Mouse (Mus musculus): Measurements from ENCODE around the gene Coasy.

Gene Coasy

DNA sequence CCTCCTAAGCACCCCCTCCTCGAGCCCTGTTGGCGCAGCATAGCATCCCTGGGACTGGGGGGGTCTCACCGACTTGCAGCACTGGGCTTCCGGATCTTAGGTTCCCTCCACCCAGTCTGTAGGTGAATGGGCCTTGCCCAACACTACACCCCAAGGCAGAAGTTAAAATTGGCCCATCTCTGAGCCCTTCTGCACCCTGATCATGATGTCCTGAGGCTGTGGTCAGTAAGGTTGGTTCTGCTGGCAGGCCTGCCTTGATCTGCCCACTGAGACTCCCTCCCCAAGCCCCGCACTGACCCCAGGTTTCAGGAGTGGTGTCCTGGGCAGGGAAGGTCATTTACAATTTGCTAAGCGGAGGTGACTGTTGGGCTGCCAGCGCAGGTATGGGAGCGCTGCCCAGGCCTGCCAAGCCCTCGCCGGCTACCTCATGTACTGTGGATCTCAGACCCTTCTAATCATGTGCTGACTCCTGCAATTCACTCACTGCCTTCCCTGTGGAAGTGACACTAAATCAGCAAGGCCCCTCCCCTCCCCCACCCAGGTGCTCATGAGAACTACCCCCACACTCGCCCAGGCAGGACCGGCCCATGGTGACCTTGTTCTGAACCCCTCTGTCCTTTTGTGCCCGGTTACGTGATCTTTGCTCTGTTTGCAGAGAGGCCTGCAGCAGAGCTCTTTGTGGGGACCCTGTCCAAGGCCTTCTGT is 19.2 kb upstream of the Coasy start:
- DNase-seq (ENCODE audit: low spot score in 2 of 2): no peak

DNA sequence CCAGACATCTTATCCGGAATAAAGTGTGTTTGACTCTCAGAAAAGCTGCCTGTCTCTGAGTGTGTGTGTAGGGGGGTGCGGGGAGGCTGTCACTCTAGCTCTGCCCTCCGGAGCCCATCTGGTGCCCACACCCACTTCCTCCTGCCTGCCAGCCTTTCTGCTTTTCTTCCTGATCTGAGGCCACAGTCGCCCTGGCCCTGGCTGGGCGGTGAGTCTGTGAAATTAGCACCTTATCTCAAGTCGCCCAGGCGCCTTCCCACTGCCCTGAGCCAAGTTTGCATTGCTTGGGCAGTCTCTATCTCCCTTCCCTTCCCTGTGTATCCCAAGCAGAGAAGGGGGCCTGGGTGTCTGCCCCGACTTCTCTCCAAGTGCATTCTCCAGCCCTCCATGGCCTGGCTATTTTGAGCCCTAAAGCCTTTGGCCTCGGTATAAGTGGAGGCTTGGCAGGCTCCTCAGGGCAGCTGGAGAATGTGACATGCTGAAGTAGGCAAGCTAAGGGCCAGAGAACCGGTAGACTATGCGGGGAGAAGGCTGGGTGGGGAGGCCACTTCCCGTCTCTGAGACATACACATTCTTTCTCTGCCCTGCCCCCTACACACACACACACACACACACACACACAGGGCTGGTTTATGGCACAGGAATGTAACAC is 18.6 kb upstream of the Coasy start:
- DNase-seq (ENCODE audit: low spot score in 2 of 2): peak; percentile 79 to 93

DNA sequence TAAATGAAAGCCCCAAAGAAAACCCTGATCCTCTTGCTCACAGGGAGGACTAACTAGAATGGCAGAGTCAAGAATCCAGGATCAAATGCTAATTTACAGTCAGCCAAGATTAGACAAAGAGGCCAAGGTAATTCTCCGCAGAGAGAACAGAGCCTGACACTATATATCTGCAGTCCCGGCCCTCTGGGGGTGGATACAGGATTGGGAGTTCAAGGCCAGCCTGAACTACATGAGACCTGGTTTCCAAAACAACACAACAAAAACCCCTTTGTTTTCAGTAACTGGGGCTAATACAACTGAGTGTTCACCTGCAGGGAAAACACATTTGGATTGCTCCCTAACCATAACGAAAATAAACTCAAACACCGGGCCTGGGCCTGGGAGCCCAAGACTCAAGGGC is 17.9 kb upstream of the Coasy start:
- peak in 1 of 2 experiments; percentile 46 for DNase-seq (ENCODE audit: low spot score in 2 of 2)

DNA sequence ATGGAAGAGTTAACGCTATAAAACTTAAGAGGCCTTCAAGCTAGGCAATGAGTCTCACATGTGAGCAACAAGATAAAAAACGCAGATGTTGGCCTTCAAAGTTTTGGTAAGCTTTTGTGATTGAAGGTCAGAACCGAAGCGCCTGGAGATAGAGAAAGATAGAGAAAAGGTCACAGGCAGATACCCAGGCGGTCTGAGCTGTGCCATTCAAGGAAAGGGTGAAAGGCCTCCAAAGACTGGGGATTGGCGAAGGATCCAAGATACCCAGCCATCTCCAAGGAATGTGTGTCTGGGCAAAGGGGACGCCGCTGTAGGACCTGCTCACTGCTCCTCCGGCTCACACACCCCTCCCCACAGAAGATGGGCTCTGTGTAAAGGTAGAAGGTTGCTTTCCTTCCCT is 17.4 kb upstream of the Coasy start:
- no peak for DNase-seq (ENCODE audit: low spot score in 2 of 2)

DNA sequence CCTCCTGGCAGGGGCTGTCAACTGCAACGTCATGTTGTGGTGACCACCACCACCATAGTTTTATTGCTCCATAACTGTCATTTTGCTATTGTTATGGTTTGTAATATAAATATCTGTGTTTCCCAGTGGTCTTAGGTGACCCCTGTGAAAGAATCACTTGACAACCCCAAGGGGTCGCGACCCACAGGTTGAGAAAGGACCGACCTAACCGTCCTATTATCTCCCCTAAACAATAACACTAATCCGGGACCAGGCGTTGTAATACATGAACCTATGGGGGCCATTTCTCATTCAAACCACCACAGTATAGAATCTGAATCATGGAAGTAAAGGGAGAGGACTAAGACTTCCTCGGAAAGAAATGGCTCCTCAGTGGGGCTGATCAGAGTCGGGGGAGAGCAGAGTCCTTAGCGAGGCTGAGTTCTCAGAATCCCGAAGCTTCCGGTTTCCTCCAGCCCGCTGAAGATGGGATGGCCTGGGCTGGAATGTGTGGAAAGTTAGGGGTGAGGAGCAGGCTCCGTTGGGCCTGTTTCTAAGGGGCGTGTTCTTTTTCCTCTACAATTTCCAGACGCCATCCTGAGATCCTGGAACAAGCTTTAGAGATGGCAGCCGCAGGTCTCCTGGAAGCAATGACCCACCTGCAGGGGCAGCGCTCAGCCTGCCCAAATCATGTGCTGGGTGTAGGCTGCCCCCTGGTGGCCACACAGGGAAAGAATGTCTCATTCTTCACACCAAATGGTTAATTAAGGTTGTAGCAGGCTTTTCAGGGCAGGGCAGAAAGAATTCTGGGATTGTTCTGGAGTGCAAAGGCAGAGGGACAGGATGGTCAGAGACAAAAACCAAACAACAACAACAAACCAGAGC is 15.6 kb upstream of the Coasy start:
- peak; percentile 87 to 91 for DNase-seq (ENCODE audit: low spot score in 2 of 2)

DNA sequence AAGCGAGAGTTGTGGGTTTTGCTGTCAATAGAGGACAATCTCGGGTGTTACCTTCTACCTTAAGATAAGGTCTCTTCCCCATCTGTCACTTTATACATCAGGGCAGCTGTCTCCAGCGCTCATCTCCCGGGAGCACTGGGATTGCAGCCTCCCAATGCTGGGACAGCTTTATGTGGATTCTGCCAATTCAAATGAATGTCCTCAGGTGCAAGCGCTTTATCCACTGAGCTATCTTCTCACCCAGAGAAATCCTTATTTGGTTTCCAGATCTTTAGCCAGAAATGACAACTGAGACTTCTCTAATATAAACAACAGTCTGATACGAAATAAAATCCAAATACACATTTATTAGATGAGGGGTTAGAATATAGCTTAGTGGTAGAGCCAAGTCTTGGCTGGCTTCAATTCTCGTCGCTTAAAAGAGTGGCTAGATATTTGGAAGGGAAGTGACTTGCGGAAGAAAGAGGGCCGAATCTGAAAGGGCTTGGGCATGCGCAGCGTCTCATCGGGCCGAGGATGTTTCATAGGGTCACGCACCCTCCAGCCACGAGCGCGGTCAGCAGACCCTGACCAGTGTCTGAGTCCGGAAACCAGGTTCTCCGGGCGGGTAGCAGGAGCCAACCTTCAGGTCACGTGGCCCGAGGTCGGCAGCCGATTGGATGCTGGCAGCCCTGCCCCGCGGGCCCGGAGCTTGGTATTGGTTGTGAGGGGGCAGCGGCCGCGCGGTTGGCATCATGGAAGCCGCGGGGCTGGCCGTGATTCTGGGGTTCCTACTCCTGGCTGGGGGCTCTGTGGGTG is 12.8 kb upstream of the Coasy start, which contains the start of gene Naglu:
Gene Naglu, plus strand, starts transcription at position 622 of the 798 bp plus-strand sequence.
- peak; percentile 91 to 97 for DNase-seq (ENCODE audit: low spot score in 2 of 2)

DNA sequence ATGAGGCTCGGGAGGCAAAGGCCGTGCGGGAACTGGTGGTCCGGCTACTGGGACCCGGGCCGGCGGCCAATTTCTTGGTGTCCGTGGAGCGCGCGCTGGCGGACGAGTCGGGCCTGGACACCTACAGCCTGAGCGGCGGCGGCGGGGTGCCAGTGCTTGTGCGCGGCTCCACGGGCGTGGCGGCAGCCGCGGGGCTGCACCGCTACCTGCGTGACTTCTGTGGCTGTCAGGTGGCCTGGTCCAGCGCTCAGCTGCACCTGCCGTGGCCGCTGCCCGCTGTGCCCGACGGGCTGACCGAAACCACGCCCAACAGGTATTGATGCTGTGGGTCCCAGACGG is 12.2 kb upstream of the Coasy start:
- no peak for DNase-seq (ENCODE audit: low spot score in 2 of 2)

DNA sequence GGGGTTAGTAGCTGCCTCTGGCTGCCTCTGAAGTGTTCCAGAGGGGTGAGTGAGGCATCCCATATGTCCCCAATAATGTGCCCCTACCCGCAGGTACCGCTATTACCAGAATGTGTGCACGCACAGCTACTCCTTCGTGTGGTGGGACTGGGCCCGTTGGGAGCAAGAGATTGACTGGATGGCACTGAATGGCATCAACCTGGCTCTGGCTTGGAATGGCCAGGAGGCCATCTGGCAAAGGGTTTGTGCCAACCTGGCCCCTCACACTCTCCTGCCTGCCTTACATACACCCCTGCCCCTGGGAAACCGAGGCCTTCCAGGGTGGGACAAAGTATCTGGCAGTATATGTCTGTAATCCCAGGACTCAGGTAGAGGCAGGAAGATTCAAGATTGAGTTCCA is 11.4 kb upstream of the Coasy start:
- DNase-seq (ENCODE audit: low spot score in 2 of 2): no peak

DNA sequence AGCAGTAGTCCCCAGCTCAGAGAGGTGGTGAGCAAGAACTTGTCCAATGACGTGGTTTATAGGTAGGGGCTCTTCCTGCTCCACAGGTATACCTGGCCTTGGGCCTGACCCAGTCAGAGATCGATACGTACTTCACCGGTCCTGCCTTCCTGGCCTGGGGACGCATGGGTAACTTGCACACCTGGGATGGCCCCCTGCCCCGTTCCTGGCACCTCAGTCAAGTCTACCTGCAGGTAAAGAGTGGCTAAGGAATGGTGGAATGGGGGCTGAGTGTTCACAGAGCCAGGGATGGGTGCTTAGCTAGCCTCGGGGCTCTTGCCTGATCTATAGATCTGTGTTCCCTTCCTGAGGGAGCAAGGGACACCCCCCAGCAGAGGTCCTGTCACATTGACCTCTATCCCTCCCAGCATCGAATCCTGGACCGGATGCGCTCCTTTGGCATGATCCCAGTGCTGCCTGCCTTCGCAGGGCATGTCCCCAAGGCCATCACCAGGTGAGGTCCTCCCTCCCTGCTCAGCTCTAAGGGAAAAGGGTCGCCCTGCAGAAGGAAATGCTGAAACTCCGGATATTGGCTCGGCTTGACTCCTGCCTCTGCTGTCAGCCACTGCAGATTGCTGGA is 10.4 kb upstream of the Coasy start:
- no peak for DNase-seq (ENCODE audit: low spot score in 2 of 2)

DNA sequence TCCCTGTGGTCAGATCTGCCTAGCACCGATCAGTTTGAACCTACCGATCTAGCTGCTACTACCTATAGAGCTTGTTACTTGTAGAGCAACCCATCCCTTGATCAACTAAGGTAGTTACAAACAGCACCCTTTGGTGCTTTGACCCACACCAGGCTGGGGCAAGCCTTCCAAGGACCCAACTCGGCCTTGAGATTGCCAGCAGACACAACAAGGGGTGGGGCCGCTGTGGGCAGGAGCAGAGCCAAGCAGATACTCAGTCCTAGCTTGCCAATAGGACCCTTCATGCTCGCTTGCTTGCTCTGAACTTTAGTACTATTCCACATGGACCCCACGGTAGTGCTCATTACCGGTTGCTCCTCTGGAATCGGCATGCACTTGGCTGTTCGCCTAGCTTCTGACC is 4.2 kb upstream of the Coasy start, which contains the start of gene Hsd17b1:
Gene Hsd17b1, plus strand, starts transcription at position 291 of the 400 bp plus-strand sequence.
- no peak for DNase-seq (ENCODE audit: low spot score in 2 of 2)

DNA sequence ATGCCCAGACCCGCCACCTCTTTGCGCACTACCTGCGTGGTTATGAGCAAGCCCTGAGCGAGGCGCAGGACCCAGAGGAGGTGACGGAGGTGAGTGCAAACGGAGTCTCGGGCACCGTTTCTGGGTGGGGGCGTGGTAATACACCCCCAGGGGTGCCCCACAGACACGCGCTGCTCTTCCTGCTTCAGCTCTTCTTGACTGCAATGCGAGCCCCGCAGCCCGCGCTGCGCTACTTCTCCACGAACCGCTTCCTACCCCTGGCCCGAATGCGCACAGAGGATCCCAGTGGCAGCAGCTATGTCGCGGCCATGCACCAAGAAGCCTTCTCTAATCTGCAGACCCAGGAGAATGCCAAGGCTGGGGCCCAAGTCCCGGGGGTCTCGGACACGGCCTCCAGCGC is 2.6 kb upstream of the Coasy start:
- DNase-seq (ENCODE audit: low spot score in 2 of 2): no peak

DNA sequence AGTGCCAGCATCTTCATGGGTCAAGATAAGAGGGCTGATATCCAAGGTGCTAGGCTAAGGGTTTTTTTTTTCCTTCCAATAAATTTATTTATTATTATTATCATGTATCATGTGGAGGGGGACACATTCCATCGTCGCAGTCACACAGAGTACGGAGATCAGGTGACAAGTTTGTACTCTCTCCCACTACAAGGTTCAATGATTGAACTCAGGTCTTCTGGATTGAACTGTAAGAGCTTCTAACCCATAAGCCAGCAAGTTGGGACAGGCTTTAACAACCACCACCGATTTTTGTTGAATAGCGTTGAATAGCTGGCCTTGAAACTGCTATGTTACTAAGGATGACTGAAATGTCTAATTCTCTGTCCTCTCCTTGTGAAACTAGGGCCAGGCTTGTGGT is 1.9 kb upstream of the Coasy start:
- DNase-seq (ENCODE audit: low spot score in 2 of 2): no peak

DNA sequence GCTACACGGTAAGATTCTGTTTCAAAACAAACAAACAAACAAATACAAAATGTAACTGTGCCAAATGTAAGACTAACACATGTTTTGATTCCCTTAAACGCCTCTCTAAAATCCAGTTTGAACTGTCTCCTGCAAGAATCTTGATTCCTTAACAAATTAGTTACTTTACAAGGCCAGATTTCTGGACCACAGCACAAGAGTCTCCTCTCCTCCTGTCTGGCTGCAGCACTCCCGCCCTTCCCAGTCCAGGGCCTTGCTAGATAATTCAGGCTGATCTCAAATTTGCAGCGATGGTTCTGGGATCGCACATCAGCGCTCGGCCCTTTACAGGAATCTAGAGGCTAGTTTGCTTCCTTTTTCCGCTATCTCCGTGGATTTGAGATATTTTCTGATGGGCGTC is 706 bp upstream of the Coasy start:
- DNase-seq (ENCODE audit: low spot score in 2 of 2): no peak

DNA sequence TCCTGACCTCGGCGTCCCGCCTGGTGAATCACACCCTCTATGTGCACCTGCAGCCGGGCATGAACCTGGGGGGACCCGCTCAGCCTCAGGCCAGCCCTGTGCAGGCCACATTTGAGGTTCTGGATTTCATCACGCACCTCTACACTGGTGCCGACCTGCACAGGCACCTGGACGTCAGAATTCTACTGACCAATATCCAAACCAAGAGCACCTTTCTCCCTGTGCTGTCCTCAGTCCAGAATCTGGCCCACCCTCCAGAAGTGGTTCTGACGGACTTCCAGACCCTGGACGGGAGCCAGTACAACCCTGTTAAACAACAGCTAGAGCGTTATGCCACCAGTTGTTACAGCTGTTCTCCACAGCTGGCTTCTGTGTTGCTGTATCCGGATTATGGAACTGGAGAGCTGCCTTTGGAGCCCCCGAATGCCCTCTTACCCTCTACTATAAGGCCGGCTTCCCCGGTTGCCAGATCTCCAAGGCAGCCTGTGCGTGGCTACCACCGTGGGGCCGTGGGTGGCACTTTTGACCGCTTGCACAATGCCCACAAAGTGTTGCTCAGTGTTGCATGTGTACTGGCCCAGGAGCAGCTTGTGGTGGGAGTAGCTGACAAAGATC is 825 bp downstream of the Coasy start:
- peak in 1 of 2 experiments; percentile 22 for DNase-seq (ENCODE audit: low spot score in 2 of 2)

DNA sequence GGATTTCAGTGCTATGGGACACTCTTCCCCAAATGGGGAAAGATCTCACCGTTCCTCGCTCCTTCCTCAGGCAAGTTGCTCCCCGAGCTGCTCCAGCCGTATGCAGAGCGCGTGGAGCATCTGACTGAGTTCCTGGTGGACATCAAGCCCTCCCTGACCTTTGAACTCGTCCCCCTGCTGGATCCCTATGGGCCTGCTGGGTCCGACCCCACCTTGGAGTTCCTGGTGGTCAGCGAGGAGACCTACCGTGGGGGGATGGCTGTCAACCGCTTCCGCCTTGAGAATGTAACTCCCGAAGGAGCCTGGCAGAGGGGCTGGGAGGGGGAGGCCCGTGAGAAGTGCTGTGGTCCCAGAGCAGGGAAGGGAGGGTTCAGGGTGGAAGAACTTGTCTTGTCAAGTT is 1.9 kb downstream of the Coasy start:
- no peak for DNase-seq (ENCODE audit: low spot score in 2 of 2)

DNA sequence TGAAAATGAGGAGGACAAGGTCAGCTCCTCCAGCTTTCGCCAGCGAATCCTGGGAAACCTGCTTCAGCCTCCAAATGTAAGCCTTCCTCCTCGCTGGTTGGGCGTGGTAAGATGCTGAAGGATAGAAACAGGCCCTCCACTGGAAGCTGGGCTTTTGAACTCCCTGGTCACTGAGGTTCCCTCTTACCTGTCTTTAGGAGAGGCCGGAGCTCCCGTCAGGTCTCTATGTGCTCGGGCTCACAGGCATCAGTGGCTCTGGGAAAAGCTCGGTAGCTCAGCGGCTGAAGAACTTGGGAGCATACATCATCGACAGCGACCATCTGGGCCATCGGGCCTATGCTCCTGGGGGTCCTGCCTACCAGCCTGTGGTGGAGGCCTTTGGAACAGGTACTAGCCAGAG is 2.4 kb downstream of the Coasy start:
- peak in 1 of 2 experiments; percentile 10 for DNase-seq (ENCODE audit: low spot score in 2 of 2)

DNA sequence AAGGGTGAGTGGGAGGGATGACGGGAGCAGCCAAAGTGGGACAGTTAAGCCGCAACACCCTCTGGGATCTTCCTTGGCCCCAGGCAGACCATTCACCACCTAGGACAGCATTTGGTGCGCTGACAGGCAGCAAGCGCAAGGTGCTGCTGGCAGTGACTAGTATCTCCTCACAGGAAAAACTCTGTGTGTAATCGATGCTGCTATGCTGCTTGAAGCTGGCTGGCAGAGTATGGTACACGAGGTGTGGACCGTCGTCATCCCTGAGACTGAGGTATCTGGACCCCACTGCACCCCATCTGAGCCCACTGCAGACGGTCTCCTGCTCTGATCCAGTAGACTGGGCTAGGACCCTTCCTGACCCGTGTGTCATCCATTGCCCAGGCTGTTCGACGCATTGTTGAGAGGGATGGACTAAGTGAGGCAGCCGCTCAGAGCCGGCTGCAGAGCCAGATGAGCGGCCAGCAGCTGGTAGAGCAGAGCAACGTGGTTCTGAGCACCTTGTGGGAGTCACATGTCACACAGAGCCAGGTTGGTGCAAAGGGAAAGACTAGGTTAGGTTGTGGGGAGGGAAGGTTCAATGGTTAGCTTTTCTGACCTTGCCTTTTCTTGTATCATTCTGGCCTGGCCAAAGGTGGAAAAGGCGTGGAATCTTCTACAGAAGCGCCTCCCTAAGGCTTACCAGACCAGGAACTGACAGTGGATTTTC is 3.4 kb downstream of the Coasy start:
- DNase-seq (ENCODE audit: low spot score in 2 of 2): no peak

DNA sequence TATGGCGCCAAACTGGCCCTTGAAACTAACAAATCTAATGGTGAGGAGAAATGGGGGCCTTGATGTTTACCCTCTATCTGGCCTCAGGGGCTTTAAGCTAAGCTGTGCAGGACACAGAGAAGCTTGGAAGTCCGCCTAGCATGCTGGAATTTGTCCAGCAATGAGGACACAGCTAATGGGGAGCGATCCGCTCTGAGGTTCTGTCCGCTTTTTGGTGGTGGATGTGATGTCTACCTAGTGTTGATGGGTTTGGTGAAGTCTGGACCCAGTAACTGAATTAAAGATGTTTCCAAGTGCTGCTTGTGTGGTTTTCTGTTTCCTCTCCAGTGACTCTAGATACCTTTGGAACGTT is 3.9 kb downstream of the Coasy start:
- DNase-seq (ENCODE audit: low spot score in 2 of 2): peak in 1 of 2 experiments; percentile 9

DNA sequence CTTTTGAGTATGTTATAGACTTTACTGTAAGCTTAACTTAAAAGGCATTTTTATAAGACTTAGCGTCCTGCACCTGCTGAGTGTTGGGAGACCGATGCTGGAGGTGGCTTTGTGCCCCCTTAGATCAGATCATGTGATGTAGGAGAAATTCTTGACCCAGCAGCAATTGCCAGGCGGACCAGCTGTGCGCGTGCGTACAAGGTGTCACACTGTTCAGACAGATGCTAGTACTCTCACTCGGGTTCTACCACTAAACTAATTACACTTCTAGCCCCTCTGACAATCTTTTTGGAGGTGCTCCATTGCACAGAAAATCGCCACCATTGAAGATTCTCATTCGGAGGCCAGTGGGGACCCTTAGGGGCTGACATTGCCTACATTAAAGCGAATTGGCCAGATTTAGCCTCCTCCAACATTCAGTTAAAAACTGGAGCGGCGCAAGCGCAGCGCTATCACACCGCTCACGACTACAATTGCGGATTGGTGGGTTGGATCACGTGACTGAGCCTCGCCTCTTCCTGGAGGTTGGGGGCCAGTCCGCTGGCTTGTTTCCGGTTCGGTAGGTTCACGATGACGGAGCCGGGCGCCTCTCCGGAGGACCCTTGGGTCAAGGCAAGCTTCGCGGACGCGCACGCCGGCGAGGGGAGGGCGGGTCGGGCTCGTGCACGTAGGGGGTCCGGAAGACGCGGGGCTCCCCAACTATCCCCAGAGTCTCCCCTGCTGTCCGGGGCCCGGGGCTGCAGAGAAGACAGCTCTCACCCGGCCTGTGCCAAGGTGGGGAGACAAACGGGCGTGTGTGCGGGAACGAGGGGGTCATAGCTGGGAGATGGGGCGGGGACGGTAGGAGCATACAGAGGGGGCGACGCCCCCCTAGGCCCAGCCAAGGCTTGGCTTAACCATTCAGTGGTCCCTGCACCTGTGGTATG is 4.7 kb downstream of the Coasy start, which contains the start of gene Mlx:
Gene Mlx, plus strand, starts transcription at position 522 of the 926 bp plus-strand sequence.
- peak; percentile 77 to 92 for DNase-seq (ENCODE audit: low spot score in 2 of 2)

Measured in spleen, postnatal 10 days (tissue).